Mouse (Mus musculus) testis, adult 2 months (tissue): ENCODE results near the gene Lgmn. TPM values are rescaled to one million over a fixed set of nuclear protein-coding genes. Genes with fewer than 3 reads are reported as not detected.

Experiments used
- H3K27ac ChIP-seq: fragments of 200-500 bp; 2 replicates; pipeline ENCODE4 v1.5.1; 2012; ENCODE audit warnings: low read depth, low read length; ENCODE audit not compliant: control insufficient read depth, insufficient read depth
- H3K27me3 ChIP-seq: fragments of 200-500 bp; 2 replicates; pipeline ENCODE4 v1.6.1; 2012; ENCODE audit warnings: mild to moderate bottlenecking, low read length, moderate library complexity; ENCODE audit not compliant: control insufficient read depth, insufficient read depth
- H3K36me3 ChIP-seq: fragments of 200-500 bp; 2 replicates; pipeline ENCODE4 v1.6.1; 2012; ENCODE audit warnings: mild to moderate bottlenecking, low read length; ENCODE audit not compliant: control insufficient read depth, insufficient read depth
- H3K4me1 ChIP-seq: fragments of 200-500 bp; 2 replicates; pipeline ENCODE4 v1.6.1; 2012; ENCODE audit warnings: low read length; ENCODE audit not compliant: control insufficient read depth, insufficient read depth
- H3K4me3 ChIP-seq: fragments of 200-500 bp; 2 replicates; pipeline ENCODE4 v1.5.1; 2012; ENCODE audit warnings: low read depth, mild to moderate bottlenecking, low read length, moderate library complexity, mixed read lengths; ENCODE audit not compliant: control insufficient read depth
- CTCF ChIP-seq: fragments of 200-500 bp; IDR thresholded peaks from 2 replicates; pipeline ENCODE4 v1.5.1; 2012; ENCODE audit warnings: low read depth, mild to moderate bottlenecking, inconsistent platforms, low read length, moderate library complexity; ENCODE audit not compliant: control insufficient read depth, insufficient read depth, insufficient replicate concordance
- POLR2A ChIP-seq: fragments of 200-500 bp; IDR thresholded peaks from 2 replicates; pipeline ENCODE4 v1.6.1; 2012; ENCODE audit warnings: low read depth, mild to moderate bottlenecking, inconsistent platforms, low read length, moderate library complexity; ENCODE audit not compliant: control insufficient read depth
- polyA plus RNA-seq: library from polyadenylated mRNA; depleted of rRNA; stranded (reverse); fragments of >200 nt; gene quantifications from 2 replicates; pipeline ENCODE4 v1.2.3, GENCODE M21; 2012

Gene Lgmn
- polyA plus RNA-seq, 1 experiment: 39.5 TPM

DNA sequence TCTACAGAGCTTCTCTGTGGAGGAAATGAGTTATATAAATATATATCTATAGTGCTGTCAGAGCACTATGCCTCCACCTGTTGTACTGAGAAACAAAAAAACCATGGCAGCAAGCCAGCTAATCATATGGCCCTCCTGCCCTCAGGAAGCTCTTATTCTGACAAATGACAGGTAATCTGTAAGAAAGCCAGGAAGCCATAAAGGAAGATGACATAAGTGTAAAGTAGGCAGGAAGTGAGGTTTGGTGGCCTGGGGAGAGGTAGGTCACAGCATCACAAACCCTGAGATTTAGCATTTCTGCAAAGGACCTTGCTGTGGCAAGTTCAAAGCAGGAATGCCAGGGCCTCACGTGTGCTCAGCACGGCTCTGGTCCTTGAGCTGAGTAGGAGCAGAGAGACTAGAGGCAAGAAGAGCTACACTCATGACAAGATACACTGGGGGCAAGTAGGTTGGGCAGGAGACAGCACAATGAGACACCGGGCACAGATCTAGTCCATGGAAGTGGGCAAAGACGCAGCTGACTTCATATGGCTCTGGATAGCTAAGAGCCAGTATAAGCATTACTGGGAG, 68.6 kb downstream of the Lgmn start:
- TF ChIP-seq POLR2A: no peak
- Histone ChIP-seq H3K36me3 (no peaks in the 10 kb centered on the region), H3K27ac (no peak overlapping the region), H3K4me1 (no peaks in the 10 kb centered on the region; the same call in 1 of the 2 replicates), H3K4me3 (no peak overlapping the region), H3K27me3 (no peaks in the 10 kb centered on the region)

DNA sequence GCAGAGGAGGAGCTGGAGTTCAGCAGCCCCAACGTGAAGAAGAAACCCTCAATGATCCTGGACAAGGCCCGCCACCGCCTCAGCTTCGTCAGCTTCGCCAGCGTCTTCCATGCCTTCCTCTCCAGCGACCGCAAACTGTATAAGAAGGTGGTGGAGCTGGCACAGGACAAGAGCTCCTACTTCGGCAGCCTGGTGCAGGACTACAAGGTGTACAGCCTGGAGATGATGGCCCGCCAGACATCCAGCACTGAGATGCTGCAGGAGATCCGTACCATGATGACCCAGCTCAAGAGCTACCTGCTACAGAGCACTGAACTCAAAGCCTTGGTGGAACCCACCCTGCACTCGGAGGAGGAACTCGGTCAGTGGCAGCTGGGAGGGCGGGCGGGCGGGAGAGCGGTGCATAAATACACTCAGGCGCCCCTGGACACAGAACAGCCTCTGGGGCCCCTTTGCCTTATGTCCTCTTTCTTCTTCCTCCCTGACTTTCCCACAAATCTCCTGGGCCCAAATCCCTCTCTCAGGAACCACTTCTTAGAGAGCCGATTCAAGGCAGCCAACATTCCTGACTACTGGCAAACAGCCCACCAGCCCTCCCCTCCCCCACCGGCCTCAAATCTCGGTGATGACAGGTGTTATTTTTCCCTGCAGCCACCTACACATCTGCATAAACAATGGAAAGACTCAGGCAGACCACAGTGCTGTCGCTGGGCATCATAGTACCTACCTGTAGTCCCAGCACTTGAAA, 70.0 kb downstream of the Lgmn start:
- Histone ChIP-seq H3K27me3 (no peaks in the 10 kb centered on the region), H3K4me1 (no peaks in the 10 kb centered on the region; the same call in 1 of the 2 replicates), H3K4me3 (no peak overlapping the region), H3K27ac (no peak overlapping the region), H3K36me3 (no peaks in the 10 kb centered on the region)
- TF ChIP-seq POLR2A (no peak), CTCF (no peak)

DNA sequence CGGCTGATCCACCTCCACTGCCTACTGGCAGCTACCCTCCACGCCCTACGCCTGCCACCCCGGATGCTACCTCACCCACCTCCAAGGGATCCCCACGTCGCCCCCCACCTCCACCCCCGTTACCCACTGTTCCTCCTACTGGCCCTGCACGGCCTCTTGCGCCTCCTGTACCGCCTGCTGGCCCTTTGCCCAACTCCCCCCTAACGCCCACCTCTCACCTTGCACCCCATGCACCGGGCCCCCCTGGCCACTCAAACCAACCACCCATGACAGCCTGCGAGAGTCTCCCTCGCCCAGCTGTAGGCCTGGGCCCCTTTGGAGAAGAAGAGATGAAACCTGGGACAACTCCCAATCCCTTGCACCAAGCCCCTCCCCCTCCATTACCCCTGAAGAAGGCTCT, 71.1 kb downstream of the Lgmn start:
- TF ChIP-seq POLR2A (no peak), CTCF (no peak)
- Histone ChIP-seq H3K4me3 (no peak overlapping the region), H3K27ac (no peak overlapping the region), H3K36me3 (no peaks in the 10 kb centered on the region), H3K4me1 (no peaks in the 10 kb centered on the region), H3K27me3 (no peaks in the 10 kb centered on the region)

DNA sequence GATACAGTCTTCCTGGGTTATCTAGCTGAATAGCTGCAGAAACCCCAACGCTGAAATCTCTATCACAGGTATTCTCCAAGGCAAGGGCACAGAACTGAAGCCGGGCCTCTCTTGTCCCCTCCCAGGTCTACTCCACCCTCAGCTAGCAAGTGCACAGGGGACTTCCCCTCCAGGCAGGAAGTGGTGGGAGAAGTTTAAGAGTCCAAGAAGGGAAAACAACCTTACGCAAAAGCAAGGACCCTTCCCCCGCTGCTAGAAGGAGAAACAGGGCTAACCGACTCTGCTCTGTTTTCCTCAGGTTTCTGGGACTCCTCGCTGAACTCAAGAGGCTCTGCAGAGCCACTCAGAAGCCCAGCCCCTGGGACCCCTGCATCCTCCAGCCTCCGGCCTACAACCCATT, 71.5 kb downstream of the Lgmn start:
- TF ChIP-seq POLR2A: no peak
- TF ChIP-seq CTCF: no peak
- Histone ChIP-seq H3K4me3 (no peak overlapping the region), H3K27ac (no peak overlapping the region), H3K36me3 (no peaks in the 10 kb centered on the region), H3K4me1 (no peaks in the 10 kb centered on the region), H3K27me3 (no peaks in the 10 kb centered on the region)

DNA sequence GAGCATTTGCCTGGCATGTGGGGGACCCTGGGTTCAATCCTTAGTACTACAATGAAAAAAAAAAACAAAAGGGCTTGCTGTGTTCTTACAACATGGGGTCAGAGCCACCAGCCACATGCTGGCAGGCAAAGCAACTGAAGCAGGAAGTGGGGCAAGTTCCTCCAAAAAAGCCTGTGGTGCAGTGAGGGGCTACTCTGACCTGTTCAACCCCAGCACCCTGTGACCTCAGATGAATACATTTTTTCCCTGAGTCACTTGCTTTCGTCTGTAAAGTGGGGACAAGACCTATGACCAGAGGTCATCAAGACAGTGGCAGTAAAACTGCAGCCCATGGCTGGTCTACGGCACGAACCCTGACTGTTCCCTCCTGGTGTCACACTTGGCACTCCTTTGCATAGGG, 72.5 kb downstream of the Lgmn start:
- TF ChIP-seq CTCF (no peak), POLR2A (no peak)
- H3K27me3 ChIP-seq: no peaks in the 10 kb centered on the region
- H3K4me1 ChIP-seq: no peaks in the 10 kb centered on the region
- H3K4me3 ChIP-seq: no peak overlapping the region
- H3K27ac ChIP-seq: no peak overlapping the region
- H3K36me3 ChIP-seq: no peaks in the 10 kb centered on the region

DNA sequence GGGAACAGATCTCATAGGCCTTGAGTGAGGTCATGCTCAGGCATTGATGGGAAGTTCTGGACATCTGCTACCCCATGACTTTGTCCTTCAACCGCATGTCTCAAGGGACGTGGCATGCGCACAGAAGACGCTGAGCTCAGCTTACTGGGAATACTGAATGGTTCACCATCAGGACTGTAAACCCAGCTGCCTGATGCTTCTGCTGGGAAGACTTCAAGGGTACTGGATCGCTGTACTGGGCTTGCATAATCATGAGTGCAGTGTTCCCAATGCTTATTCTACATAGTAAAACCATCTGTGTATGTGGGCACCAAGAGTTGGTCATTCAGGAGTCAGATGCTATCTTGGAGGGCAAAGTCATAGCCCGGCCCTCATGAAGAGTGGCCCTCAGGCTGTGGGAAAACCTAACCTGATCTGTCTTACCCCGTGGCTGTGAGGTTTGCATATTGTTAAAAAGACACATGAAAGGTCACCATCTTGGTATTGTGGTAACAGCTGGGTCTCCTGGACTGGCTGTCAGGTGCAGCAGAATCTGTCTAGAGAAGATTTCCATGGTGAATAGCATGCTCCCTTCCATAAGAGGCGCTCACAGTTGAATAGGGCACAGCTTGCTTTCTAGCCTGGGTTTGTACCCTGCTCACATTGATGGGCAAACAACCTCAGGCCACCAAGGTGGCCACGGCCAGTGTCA, 73.3 kb downstream of the Lgmn start:
- no peaks in the 10 kb centered on the region for H3K27me3 ChIP-seq
- no peaks in the 10 kb centered on the region for H3K36me3 ChIP-seq
- H3K27ac ChIP-seq: no peak overlapping the region
- H3K4me1 ChIP-seq: no peaks in the 10 kb centered on the region
- no peak for TF ChIP-seq CTCF
- no peak for TF ChIP-seq POLR2A
- H3K4me3 ChIP-seq: no peak overlapping the region

DNA sequence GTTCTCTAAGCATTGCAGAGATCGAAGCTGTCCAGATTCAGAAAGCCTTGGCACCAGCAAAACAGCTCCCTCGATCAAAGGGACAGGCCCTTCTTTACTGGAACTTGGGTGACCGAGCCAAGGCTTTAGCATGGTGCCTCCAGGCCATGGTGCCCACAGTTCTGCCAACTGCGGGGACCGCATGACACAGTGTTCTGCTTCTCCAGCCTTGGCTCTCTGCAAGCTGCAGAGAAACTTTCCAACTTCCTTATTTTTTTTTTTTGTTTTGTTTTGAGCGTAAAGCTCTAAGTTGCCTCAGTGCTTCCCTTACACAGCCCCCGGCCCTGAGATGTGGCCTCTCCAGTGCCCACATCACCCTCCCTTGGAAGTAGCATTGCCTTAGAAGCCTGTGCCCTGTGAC, 74.6 kb downstream of the Lgmn start:
- Histone ChIP-seq H3K27me3 (no peaks in the 10 kb centered on the region), H3K36me3 (no peaks in the 10 kb centered on the region), H3K4me3 (no peak overlapping the region), H3K4me1 (no peaks in the 10 kb centered on the region), H3K27ac (no peak overlapping the region)
- no peak for TF ChIP-seq POLR2A
- TF ChIP-seq CTCF: no peak
